Mouse (Mus musculus): ENCODE data around the gene Hdac2.

The Hdac2 gene

GRCm38 (mm10) chr10:36974086-36974675 lies at the start of gene Hdac2:
Gene Hdac2, plus strand, starts transcription at chr10:36974544.
- peak; percentile 68 for DNase-seq (ENCODE audit: low spot score)

- DNase-seq (ENCODE audit: low spot score): no peak
Observed at GRCm38 (mm10) chr10:36928212-36928611, 46.1 kb upstream of the Hdac2 start.

- no peak for DNase-seq (ENCODE audit: low spot score)
Observed at GRCm38 (mm10) chr10:36935863-36936262, 38.5 kb upstream of the Hdac2 start.

- DNase-seq (ENCODE audit: low spot score): no peak
Observed at GRCm38 (mm10) chr10:36936271-36936670, 38.1 kb upstream of the Hdac2 start.

- DNase-seq (ENCODE audit: low spot score): no peak
Observed at GRCm38 (mm10) chr10:36951742-36952141, 22.6 kb upstream of the Hdac2 start.

- DNase-seq (ENCODE audit: low spot score): no peak
Observed at GRCm38 (mm10) chr10:36952622-36953021, 21.7 kb upstream of the Hdac2 start.

GRCm38 (mm10) chr10:36959563-36960110 lies 14.7 kb upstream of the Hdac2 start:
- DNase-seq (ENCODE audit: low spot score): no peak

- no peak for DNase-seq (ENCODE audit: low spot score)
Observed at GRCm38 (mm10) chr10:36964406-36964805, 9.9 kb upstream of the Hdac2 start.

GRCm38 (mm10) chr10:36974676-36975520 lies 554 bp downstream of the Hdac2 start:
- DNase-seq (ENCODE audit: low spot score): peak; percentile 21

- DNase-seq (ENCODE audit: low spot score): no peak
Observed at GRCm38 (mm10) chr10:36981866-36982265, 7.5 kb downstream of the Hdac2 start.

GRCm38 (mm10) chr10:36992149-36992548 lies 17.8 kb downstream of the Hdac2 start:
- DNase-seq (ENCODE audit: low spot score): no peak

- no peak for DNase-seq (ENCODE audit: low spot score)
Observed at GRCm38 (mm10) chr10:37000839-37001238, 26.5 kb downstream of the Hdac2 start.

- DNase-seq (ENCODE audit: low spot score): peak; percentile 32
Observed at GRCm38 (mm10) chr10:37014274-37015107, 40.1 kb downstream of the Hdac2 start.

- DNase-seq (ENCODE audit: low spot score): no peak
Observed at GRCm38 (mm10) chr10:37015729-37016128, 41.4 kb downstream of the Hdac2 start.

GRCm38 (mm10) chr10:37016200-37016599 lies 41.9 kb downstream of the Hdac2 start:
- no peak for DNase-seq (ENCODE audit: low spot score)

- no peak for DNase-seq (ENCODE audit: low spot score)
Observed at GRCm38 (mm10) chr10:37024301-37024700, 50.0 kb downstream of the Hdac2 start.

GRCm38 (mm10) chr10:37028651-37029050 lies 54.3 kb downstream of the Hdac2 start:
- no peak for DNase-seq (ENCODE audit: low spot score)

GRCm38 (mm10) chr10:37035090-37035497 lies 60.8 kb downstream of the Hdac2 start:
- peak; percentile 21 for DNase-seq (ENCODE audit: low spot score)

- DNase-seq (ENCODE audit: low spot score): no peak
Observed at GRCm38 (mm10) chr10:37047661-37048098, 73.3 kb downstream of the Hdac2 start.

Measured in layer of hippocampus, adult 9-10 months (tissue).